Mouse (Mus musculus) thymus, postnatal 14 days (tissue): ENCODE data around the gene Umps.

ENCODE experiments used
- DNase-seq: peaks from one replicate; pipeline ENCODE4 v3.0.0; 2021

Gene Umps

GRCm38 (mm10) chr16:33953008-33953407 is 13.8 kb downstream of the Umps start:
- no peak for DNase-seq

GRCm38 (mm10) chr16:33950830-33951229 is 16.0 kb downstream of the Umps start:
- DNase-seq = peak; percentile 79

DNA sequence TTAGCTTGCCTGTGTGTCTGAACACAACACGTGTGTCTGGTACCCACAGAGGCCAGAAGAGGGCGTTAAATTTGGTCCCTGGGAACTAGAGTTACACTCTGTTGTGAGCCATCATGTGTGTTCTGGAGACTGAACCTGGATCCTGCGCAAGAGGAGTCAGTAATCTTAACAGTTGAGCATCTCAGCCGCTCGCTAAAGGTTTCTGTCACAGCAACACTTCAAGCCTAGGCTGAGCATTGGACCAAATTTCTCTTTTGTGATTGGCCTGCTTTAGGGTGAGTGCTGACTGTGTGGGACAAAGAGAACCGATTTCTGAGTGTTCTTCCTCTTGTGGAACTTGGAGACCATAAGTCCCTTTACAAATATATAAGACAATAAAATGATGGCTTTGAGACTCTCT is 16.5 kb downstream of the Umps start:
- DNase-seq = no peak

GRCm38 (mm10) chr16:33947664-33948571 is 18.9 kb downstream of the Umps start:
- DNase-seq = no peak

- DNase-seq = no peak
These were observed 20.8 kb downstream of the Umps start for GRCm38 (mm10) chr16:33946021-33946420.

- no peak for DNase-seq
These were observed 22.1 kb downstream of the Umps start for GRCm38 (mm10) chr16:33944772-33945171.

GRCm38 (mm10) chr16:33944126-33944525 is 22.7 kb downstream of the Umps start:
- DNase-seq = no peak

DNA sequence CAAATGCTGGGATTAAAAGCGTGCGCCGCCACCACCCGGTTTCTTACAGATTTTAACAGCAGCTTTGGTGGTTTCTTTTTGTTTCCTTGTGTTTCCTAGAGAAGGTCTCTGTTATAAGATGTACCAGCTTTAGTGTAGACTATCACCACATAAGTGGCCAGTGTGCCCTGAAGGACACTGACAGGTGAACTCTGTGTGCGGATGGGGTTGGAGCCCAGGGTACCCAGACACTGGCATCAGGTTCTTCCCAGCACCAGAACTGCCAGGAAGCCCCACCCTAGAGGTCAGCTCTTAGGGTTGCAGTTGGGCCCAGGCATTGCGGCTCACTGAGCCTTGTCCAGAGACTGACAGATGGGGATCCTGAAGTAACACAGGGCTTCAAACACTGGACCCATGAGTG is 23.4 kb downstream of the Umps start:
- no peak for DNase-seq

DNA sequence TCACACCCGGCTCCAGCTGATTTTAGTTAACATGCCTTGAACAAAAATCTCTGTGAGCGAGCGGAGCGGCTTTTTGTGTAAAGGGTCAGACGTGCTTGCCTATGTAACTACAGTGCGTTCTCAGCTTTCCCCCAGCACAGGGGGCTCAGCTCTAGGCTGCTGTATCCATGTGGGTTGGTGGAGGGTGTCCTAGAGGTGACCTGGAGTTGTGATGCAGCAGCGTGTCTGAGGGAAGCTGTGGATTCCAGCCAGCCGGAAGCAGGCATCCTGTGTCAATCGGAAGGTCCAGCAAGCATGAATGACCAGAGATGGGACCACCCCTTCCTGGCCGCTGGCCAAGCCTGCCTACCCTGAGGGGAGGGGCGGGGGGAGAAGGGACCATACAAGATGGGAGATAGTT is 24.5 kb downstream of the Umps start:
- DNase-seq = no peak

GRCm38 (mm10) chr16:33941271-33941781 is 25.5 kb downstream of the Umps start:
- DNase-seq = no peak

- no peak for DNase-seq
These were observed 26.7 kb downstream of the Umps start for GRCm38 (mm10) chr16:33940095-33940494.

GRCm38 (mm10) chr16:33939636-33940035 is 27.2 kb downstream of the Umps start:
- no peak for DNase-seq

GRCm38 (mm10) chr16:33939133-33939531 is 27.7 kb downstream of the Umps start:
- no peak for DNase-seq

DNA sequence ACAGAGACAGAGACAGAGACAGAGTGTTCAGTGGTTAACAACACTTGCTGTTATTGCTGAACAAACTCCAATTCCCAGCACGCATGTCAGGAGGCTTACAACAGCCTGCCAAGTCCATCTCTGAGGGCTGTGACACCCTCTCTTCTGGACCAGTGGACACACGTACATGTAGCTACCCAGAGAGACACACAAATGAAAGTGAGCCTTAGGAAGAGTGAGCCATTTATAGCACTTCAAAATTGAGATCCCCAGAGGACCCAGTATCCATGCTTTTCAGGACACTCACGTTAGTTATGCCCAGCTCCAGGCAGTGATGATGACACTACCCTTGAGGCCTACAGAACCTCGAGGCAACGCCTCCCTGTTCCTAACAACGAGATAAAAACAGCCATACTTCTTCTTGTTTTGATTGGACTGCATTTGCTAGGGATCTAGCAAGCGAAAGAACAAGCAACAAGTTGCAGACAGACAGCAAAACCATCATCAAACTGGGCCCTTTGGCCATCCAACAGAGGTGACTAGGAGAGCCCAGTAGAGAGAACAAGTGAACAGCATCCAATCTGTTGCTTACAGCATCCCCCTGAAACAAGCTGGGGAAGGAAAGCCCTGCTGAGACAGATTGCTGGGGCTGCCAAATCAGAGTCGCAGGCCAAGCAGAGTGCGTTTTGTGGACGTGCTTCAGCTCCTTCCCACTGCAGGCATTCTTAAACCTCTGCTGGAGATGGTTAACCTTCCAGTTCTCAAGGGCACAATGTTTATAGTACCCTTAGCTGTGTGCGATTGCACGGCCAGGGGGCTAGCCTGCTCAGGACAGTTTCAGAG is 28.3 kb downstream of the Umps start:
- no peak for DNase-seq

DNA sequence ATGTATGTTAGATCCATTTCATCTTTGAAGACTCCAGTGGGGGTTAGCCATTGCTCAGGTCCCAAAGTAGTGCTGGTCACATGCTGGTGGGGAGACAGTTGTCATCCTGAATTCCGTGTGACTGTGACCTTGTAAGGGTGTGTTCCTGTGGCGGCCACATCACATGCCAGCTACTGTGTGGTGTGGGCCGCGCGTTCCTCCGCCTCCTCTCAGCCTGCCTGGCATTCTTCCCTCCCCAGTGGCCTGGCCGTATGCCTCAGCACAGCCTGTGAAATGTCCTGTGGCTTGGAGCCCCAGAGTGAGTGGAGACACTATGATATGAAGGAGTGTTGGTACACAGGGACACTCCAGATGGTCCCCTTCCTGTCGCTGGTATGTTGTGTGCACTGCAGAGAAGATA is 29.3 kb downstream of the Umps start:
- no peak for DNase-seq

- DNase-seq = no peak
These were observed 30.0 kb downstream of the Umps start for GRCm38 (mm10) chr16:33936885-33937284.

DNA sequence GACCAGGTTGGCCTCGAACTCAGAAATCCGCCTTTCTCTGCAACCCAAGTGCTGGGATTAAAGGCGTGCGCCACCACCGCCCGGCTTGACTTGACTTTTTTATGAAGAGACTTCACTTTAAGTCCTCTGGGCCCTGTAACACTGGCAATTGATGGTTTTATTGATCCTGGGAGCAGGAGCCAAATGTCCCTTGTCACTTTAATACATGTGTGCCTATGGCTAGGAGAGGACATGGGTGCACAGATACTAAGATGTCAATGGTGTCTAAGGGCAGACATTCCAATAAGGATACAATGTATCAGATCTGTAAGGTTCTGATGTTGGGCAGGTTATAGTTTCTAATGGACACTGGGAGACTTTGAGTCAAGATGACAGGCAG is 31.4 kb downstream of the Umps start:
- DNase-seq = no peak

DNA sequence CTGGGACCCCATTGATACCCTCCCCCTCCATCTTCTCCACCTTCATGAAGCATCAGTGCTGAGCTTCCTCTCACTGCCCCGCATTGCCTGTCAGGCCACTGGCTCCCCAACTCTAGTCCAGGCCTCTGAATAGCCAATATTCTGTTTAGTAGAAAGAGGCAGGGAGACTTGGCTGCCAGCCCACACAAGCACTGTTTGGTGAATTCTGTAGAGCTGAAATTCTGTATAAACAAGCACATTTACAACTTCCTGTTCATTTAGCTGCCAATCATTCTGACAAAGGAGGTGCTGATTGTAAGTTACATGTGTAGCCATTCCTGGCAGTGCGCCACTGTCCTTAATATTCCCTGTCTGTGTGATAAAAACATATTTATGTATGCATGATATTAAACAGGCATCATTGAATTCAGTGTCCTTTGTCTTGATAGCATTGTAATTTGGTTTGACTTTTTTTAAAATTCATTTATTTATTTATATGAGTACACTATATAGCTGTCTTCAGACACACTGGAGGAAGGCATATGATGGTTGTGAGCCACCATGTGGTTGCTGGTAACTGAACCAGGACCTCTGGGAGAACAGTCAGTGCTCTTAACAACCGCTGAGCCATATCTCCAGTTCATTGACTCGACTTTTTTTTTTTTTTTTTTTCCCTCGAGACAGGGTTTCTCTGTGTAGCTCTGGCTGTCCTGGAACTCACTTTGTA is 32.0 kb downstream of the Umps start:
- DNase-seq = no peak

DNA sequence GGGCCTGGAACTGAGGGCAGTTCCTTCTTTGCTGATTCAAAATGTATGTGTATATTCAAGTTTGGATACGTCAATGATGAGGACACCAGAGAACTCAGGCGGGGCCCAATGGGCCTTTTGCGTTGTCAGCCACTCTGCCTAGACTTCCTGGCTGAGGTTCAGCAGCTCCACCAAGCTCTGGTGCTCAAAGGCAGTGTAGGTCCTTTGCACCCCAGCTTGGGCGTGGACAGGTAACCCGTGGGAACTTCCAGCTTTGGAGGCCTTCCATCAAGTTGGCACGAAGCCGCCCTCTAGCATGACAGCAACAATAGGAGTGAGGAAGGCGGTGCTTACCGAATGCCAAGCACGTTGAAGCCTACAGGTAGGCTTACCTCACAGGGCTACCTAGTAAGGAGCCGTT is 33.4 kb downstream of the Umps start:
- DNase-seq = no peak

GRCm38 (mm10) chr16:33932126-33932525 is 34.7 kb downstream of the Umps start:
- DNase-seq = no peak

DNA sequence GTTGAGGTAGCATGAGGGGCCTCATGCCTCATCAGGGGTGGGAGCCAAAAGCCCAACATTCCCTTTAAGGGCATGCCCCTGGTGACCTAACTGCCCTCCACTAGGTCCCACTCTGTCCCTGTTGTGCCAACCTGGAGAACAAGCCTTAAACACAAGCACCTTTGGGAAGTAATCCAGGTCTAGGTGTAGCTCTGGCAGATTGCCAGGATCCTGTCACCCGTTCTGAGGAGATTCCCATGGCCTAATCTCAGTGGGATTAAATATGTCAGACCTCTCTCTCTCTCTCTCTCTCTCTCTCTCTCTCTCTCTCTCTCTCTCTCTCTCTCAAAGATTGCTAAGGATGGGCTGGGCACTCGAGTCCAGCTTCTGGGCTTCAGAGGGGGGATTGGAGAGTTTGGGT is 35.2 kb downstream of the Umps start:
- no peak for DNase-seq

GRCm38 (mm10) chr16:33930785-33931184 is 36.1 kb downstream of the Umps start:
- no peak for DNase-seq

- DNase-seq = no peak
These were observed 37.9 kb downstream of the Umps start for GRCm38 (mm10) chr16:33928788-33929462.
